Mouse (Mus musculus) heart, embryonic 14.5 days (tissue): ENCODE measurements at regions not wholly inside any gene's neighbourhood (a gene's known extent, or its start where the extent isn't known, plus 50 kb on each side); places are given as distances from the start of the nearest gene placed in this dataset.

Experiments
- ATAC-seq: fragments of 200-750 bp; cut with Nextera tagmentation; 2 replicates; pipeline ENCODE4 v1.8.0; 2017; ENCODE audit warnings: low read depth, moderate TSS enrichment; ENCODE audit not compliant: insufficient number of reproducible peaks, insufficient read depth, low FRiP score
- H3K27ac ChIP-seq, 2 experiments: fragments of 200-500 bp in 1 of 2; fragments of 300-500 bp in 1 of 2; sonication (generic) in 1 of 2; replicated peaks in 1 of 2; 2 replicates each; pipeline ENCODE4 v1.5.1; 2012 to 2014; ENCODE audit warnings: low read depth in 2 of 2, low read length in 2 of 2, control low read depth in 1 of 2, mild to moderate bottlenecking in 1 of 2, mixed read lengths in 1 of 2; ENCODE audit not compliant: control insufficient read depth in 1 of 2, insufficient read depth in 1 of 2
- H3K27me3 ChIP-seq: fragments of 300-500 bp; sonication (generic); 2 replicates; pipeline ENCODE4 v1.6.1; 2014; ENCODE audit warnings: mild to moderate bottlenecking, low read length, control low read depth; ENCODE audit not compliant: control insufficient read depth, insufficient read depth
- H3K36me3 ChIP-seq: fragments of 300-500 bp; sonication (generic); 2 replicates; pipeline ENCODE4 v1.6.1; 2014; ENCODE audit warnings: mild to moderate bottlenecking, control low read depth, low read length, mixed read lengths; ENCODE audit not compliant: control insufficient read depth, insufficient read depth
- H3K4me1 ChIP-seq, 2 experiments: fragments of 200-500 bp in 1 of 2; fragments of 300-500 bp in 1 of 2; sonication (generic) in 1 of 2; 2 replicates each; pipeline ENCODE4 v1.6.1; 2012 to 2014; ENCODE audit warnings: low read length in 2 of 2, control low read depth in 1 of 2, mixed read lengths in 1 of 2; ENCODE audit not compliant: control insufficient read depth in 2 of 2, insufficient read depth in 2 of 2
- H3K4me2 ChIP-seq: fragments of 300-500 bp; sonication (generic); 2 replicates; pipeline ENCODE4 v1.6.1; 2014; ENCODE audit warnings: mild to moderate bottlenecking, low read length
- H3K4me3 ChIP-seq, 2 experiments: fragments of 200-500 bp in 1 of 2; fragments of 300-500 bp in 1 of 2; sonication (generic) in 1 of 2; 2 replicates each; pipeline ENCODE4 v1.5.1; 2012 to 2014; ENCODE audit warnings: low read length in 2 of 2, mild to moderate bottlenecking in 2 of 2, control low read depth in 1 of 2, low read depth in 1 of 2, moderate library complexity in 1 of 2; ENCODE audit not compliant: control insufficient read depth in 1 of 2, insufficient read depth in 1 of 2
- H3K9ac ChIP-seq: fragments of 300-500 bp; sonication (generic); 2 replicates; pipeline ENCODE4 v1.6.1; 2014; ENCODE audit warnings: mild to moderate bottlenecking, low read length
- H3K9me3 ChIP-seq: fragments of 300-500 bp; sonication (generic); 2 replicates; pipeline ENCODE4 v1.6.1; 2016; ENCODE audit warnings: low read length, control low read depth; ENCODE audit not compliant: control insufficient read depth
- WGBS: fragments of 180-500 bp; shearing (Covaris S2); extraction: QIAGEN DNeasy Blood & Tissue Kit; methylation state at CpG from one replicate; pipeline ENCODE4 v1.1.7; 2014; 5-methylcytosine and 5-hydroxymethylcytosine counted together

DNA sequence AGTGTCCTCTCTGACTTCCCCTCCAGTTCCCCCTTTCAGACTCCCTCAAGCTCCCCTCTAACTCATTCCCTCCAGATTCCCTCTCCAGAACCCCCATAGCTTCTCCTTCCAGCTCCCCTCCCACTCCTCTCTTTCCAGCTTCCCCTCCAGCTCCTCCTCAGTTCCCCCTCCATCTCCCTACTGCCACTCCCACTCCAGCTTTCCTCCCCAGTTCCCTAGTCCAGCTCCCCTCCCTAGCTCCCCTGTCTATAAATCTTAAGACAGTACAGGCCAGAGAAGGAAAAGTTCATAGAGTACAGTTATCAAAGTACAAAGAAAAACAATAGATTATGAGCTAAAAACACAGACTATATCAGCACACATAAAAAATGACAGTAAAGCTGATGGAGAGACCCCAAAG lies 173.6 kb upstream of the Dcbld2 start:
- Histone ChIP-seq H3K4me3 (no peak overlapping the region), H3K36me3 (no peaks in the 10 kb centered on the region), H3K4me1 (no peaks in the 10 kb centered on the region), H3K9me3 (no peaks in the 10 kb centered on the region), H3K27ac (no peak overlapping the region), H3K4me2 (no peak overlapping the region), H3K27me3 (no peaks in the 10 kb centered on the region), H3K9ac (no peak overlapping the region)
- no peak for ATAC-seq

GRCm38 (mm10) chr16:58236857-58237256 lies 171.4 kb upstream of the Dcbld2 start:
- Histone ChIP-seq H3K4me2 (no peak overlapping the region), H3K9me3 (no peaks in the 10 kb centered on the region), H3K27ac (no peak overlapping the region)

DNA sequence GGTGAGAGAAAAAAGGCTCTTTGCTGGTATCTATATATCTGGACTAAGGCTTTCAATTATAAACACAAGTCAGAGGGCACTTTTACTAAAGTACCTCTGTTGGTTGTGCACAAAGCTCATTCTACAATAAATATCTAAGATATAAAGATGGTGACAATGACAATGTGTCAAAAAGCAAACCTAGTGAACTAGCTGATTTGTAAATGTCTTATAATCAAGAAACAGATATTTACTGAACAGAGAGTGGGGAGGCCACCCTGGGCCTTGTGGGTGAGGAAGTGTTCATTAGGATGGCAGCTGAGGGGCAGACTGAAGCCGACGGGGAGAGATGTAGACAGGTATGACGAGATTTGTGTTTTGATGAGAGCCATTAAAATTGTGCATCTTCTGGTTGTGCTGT lies 132.0 kb upstream of the Dcbld2 start:
- Histone ChIP-seq H3K27ac (no peak overlapping the region), H3K9me3 (no peaks in the 10 kb centered on the region)
- 80% methylated on average over 3 of the region's 3 CpGs for WGBS

More at GRCm38 (mm10) chr16:58236857-58237256, 171.4 kb upstream of the Dcbld2 start:
- Histone ChIP-seq H3K27me3 (no peaks in the 10 kb centered on the region), H3K36me3 (no peaks in the 10 kb centered on the region), H3K4me3 (no peak overlapping the region), H3K4me1 (no peaks in the 10 kb centered on the region), H3K9ac (no peak overlapping the region)
- ATAC-seq, result no peak
- 65% methylated on average over 1 of the region's 1 CpGs for WGBS

GRCm38 (mm10) chr16:58281474-58281873 lies 126.8 kb upstream of the Dcbld2 start:
- Histone ChIP-seq H3K27me3 (no peaks in the 10 kb centered on the region), H3K9ac (no peak overlapping the region), H3K4me1 (no peaks in the 10 kb centered on the region), H3K9me3 (no peaks in the 10 kb centered on the region), H3K36me3 (no peaks in the 10 kb centered on the region), H3K4me3 (no peak overlapping the region), H3K27ac (no peak overlapping the region), H3K4me2 (no peak overlapping the region)
- 38% methylated on average over 3 of the region's 3 CpGs for WGBS
- no peak for ATAC-seq

More for the DNA sequence above, 132.0 kb upstream of the Dcbld2 start:
- Histone ChIP-seq H3K27me3 (no peaks in the 10 kb centered on the region), H3K4me2 (no peak overlapping the region), H3K9ac (no peak overlapping the region), H3K4me1 (no peaks in the 10 kb centered on the region), H3K4me3 (no peak overlapping the region), H3K36me3 (no peaks in the 10 kb centered on the region)
- ATAC-seq, result no peak

DNA sequence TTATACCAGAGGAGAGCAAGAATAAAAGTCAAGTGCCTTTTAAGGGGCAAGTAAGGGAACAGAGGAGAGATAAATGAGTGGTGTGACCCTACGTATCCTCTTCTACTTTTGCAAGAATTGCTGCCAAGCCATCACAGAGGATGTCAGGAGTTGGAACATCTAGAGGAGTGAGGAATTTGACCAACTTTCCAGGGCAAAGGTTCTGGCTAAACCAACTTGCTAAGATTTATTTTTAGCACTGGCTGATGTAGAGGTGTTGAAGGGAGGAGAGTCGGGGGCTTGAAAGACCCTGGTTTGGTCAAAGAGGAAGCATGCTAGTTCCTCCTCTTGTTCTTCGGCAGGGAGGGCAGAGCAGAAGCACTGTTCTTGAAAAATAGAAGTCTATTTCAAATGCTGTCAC lies 113.8 kb upstream of the Dcbld2 start:
- H3K9ac ChIP-seq, result no peak overlapping the region
- no peak overlapping the region for H3K4me3 ChIP-seq
- H3K27me3 ChIP-seq, result no peaks in the 10 kb centered on the region
- H3K27ac ChIP-seq, result no peak overlapping the region
- no peaks in the 10 kb centered on the region for H3K36me3 ChIP-seq
- peaks cover 2 to 11% of the 10 kb centered on the region in 2 experiments; a peak in 3 of 4 replicates for H3K4me1 ChIP-seq
- ATAC-seq, result no peak
- 17% methylated on average over 3 of the region's 3 CpGs for WGBS
- H3K9me3 ChIP-seq, result no peaks in the 10 kb centered on the region
- no peak overlapping the region for H3K4me2 ChIP-seq

GRCm38 (mm10) chr16:58295128-58295527 lies 113.1 kb upstream of the Dcbld2 start:
- no peak overlapping the region for H3K27ac ChIP-seq
- no peak for ATAC-seq
- 86% methylated on average over 1 of the region's 1 CpGs for WGBS
- H3K27me3 ChIP-seq, result no peaks in the 10 kb centered on the region
- no peaks in the 10 kb centered on the region for H3K9me3 ChIP-seq
- H3K4me3 ChIP-seq, result no peak overlapping the region
- H3K4me2 ChIP-seq, result no peak overlapping the region
- H3K36me3 ChIP-seq, result no peaks in the 10 kb centered on the region
- H3K9ac ChIP-seq, result no peak overlapping the region
- H3K4me1 ChIP-seq, result peaks cover 2 to 11% of the 10 kb centered on the region in 2 experiments; a peak in 3 of 4 replicates

DNA sequence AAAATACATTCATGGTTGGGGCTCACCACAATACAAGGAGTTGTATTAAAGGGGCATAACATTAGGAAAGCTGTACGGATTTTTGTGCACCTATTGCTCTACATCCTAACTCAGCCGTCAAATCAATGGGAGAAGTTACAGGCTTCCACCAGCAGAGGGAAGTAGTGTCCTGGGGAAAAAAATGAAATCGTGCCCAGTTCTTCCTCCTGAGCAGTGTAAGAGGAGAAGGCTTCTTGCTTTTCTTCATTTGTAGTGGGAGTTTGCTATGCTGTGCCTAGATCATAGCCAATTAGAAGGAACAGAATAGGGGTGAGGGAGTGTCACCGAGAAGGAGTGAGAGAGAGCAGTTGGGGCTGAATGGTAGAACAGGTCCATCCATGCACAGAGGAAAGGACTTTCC lies 108.7 kb upstream of the Dcbld2 start:
- no peak for ATAC-seq
- 21% methylated on average over 4 of the region's 4 CpGs for WGBS
- H3K27me3 ChIP-seq, result no peaks in the 10 kb centered on the region
- H3K27ac ChIP-seq, result no peak overlapping the region
- H3K9me3 ChIP-seq, result no peaks in the 10 kb centered on the region
- H3K4me2 ChIP-seq, result no peak overlapping the region
- H3K9ac ChIP-seq, result no peak overlapping the region
- peaks cover 2 to 8% of the 10 kb centered on the region in 2 experiments; a peak in 2 of 4 replicates for H3K4me1 ChIP-seq
- H3K36me3 ChIP-seq, result no peaks in the 10 kb centered on the region
- H3K4me3 ChIP-seq, result no peak overlapping the region

GRCm38 (mm10) chr16:58300098-58300497 lies 108.1 kb upstream of the Dcbld2 start:
- Histone ChIP-seq H3K4me3 (no peak overlapping the region), H3K27me3 (no peaks in the 10 kb centered on the region), H3K36me3 (no peaks in the 10 kb centered on the region), H3K9me3 (no peaks in the 10 kb centered on the region), H3K4me1 (peaks cover 0 to 3% of the 10 kb centered on the region in 2 experiments; a peak in 1 of 4 replicates), H3K9ac (no peak overlapping the region), H3K4me2 (no peak overlapping the region), H3K27ac (no peak overlapping the region)
- 84% methylated on average over 6 of the region's 6 CpGs for WGBS
- ATAC-seq, result no peak
